Mouse (Mus musculus) myocyte (in vitro differentiated cells): ENCODE results near the gene Iqschfp. TPM values are rescaled to one million over a fixed set of nuclear protein-coding genes. Genes with fewer than 3 reads are reported as not detected.
A peak's percentile ranks its signal among the peaks of the same experiment; 100 is the strongest.

Experiments used
- H3K27me3 ChIP-seq: one replicate; pipeline ENCODE4 v1.6.1; 2011; ENCODE audit not compliant: control insufficient read depth, insufficient read depth, insufficient read length
- H3K36me3 ChIP-seq: one replicate; pipeline ENCODE4 v1.6.1; 2011; ENCODE audit not compliant: control insufficient read depth, insufficient read depth
- H3K4me2 ChIP-seq: one replicate; pipeline ENCODE4 v1.6.1; 2011; ENCODE audit warnings: low read depth, control low read depth
- H3K4me3 ChIP-seq: one replicate; pipeline ENCODE4 v1.5.1; 2011; ENCODE audit warnings: mild to moderate bottlenecking, control low read depth, moderate library complexity
- H3K79me2 ChIP-seq: one replicate; pipeline ENCODE4 v1.6.1; 2011; ENCODE audit not compliant: control insufficient read depth, insufficient read depth
- H3ac ChIP-seq: one replicate; pipeline ENCODE4 v1.6.1; 2011; ENCODE audit not compliant: control insufficient read depth, insufficient read length
- CEBPB ChIP-seq: IDR thresholded peaks from 2 replicates; pipeline ENCODE4 v1.6.1; 2011; ENCODE audit warnings: mild to moderate bottlenecking, moderate library complexity; ENCODE audit not compliant: poor library complexity, insufficient read depth, severe bottlenecking
- E2F4 ChIP-seq: IDR thresholded peaks from one replicate; pipeline ENCODE4 v1.6.1; 2011; ENCODE audit warnings: mild to moderate bottlenecking, control low read depth, moderate library complexity; ENCODE audit not compliant: insufficient read depth
- MAX ChIP-seq: IDR thresholded peaks from one replicate; pipeline ENCODE4 v1.6.1; 2011; ENCODE audit warnings: low read depth, mild to moderate bottlenecking, control low read depth
- MYOD1 ChIP-seq, 3 experiments: IDR thresholded peaks; one replicate each; pipeline ENCODE4 v1.6.1; 2011; ENCODE audit warnings: control low read depth in 2 of 3, low read depth in 2 of 3, mild to moderate bottlenecking in 2 of 3, moderate library complexity in 1 of 3; ENCODE audit not compliant: insufficient read length in 2 of 3, control insufficient read depth in 1 of 3
- MYOG ChIP-seq, 3 experiments: IDR thresholded peaks; one replicate each; pipeline ENCODE4 v1.6.1; 2011; ENCODE audit warnings: control low read depth in 2 of 3, low read depth in 2 of 3, mild to moderate bottlenecking in 2 of 3; ENCODE audit not compliant: insufficient read length in 2 of 3, control insufficient read depth in 1 of 3, insufficient read depth in 1 of 3
- POLR2A ChIP-seq: IDR thresholded peaks from one replicate; pipeline ENCODE4 v1.6.1; 2011; ENCODE audit warnings: low read depth, mild to moderate bottlenecking, control low read depth, moderate library complexity; ENCODE audit not compliant: insufficient read length
- POLR2AphosphoS2 ChIP-seq: IDR thresholded peaks from one replicate; pipeline ENCODE4 v1.6.1; 2011; ENCODE audit warnings: low read depth, control low read depth; ENCODE audit not compliant: insufficient read length
- REST ChIP-seq: IDR thresholded peaks from one replicate; pipeline ENCODE4 v1.6.1; 2011; ENCODE audit warnings: mild to moderate bottlenecking, control low read depth, moderate library complexity; ENCODE audit not compliant: insufficient read depth, insufficient read length
- SRF ChIP-seq: IDR thresholded peaks from one replicate; pipeline ENCODE4 v1.6.1; 2011; ENCODE audit warnings: low read depth; ENCODE audit not compliant: control insufficient read depth, insufficient read length
- TCF12 ChIP-seq: IDR thresholded peaks from one replicate; pipeline ENCODE4 v1.6.1; 2011; ENCODE audit warnings: mild to moderate bottlenecking, control low read depth; ENCODE audit not compliant: poor library complexity, insufficient read depth, severe bottlenecking
- TCF3 ChIP-seq: IDR thresholded peaks from one replicate; pipeline ENCODE4 v1.6.1; 2011; ENCODE audit warnings: low read depth, control low read depth; ENCODE audit not compliant: insufficient read length
- USF1 ChIP-seq: IDR thresholded peaks from one replicate; pipeline ENCODE4 v1.6.1; 2011; ENCODE audit warnings: low read depth, mild to moderate bottlenecking, control low read depth, moderate library complexity
- polyA plus RNA-seq: library from polyadenylated mRNA; unstranded; fragments of >200 nt; fragmentation: generic; extraction: Trizol; gene quantifications from one replicate; pipeline ENCODE4 v1.2.1, GENCODE M21; 2012; ENCODE audit warnings: missing spikeins

Gene Iqschfp
- polyA plus RNA-seq, 1 experiment, result not detected

DNA sequence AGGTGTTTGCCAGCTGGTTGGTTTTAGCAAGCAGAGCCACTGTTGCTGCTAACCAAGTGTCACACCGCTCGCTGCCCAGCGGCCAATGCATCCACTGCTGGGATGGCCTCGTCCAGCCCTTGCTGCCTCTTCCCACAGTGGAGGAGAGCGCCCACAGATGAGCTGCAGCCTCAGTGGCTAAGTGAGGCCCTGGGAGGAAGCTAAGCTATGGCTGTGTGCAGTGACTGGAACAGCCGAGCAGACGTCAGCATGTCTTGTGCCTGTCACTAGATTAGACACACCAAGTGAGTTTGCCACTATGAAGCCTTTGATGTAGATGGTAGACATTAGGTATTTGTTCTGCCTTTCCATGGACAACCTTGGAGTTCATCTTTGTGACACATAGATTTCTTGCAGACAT lies 652.8 kb downstream of the Iqschfp start:
- Histone ChIP-seq H3K27me3 (no peaks in the 10 kb centered on the region), H3K4me2 (no peak overlapping the region)

DNA sequence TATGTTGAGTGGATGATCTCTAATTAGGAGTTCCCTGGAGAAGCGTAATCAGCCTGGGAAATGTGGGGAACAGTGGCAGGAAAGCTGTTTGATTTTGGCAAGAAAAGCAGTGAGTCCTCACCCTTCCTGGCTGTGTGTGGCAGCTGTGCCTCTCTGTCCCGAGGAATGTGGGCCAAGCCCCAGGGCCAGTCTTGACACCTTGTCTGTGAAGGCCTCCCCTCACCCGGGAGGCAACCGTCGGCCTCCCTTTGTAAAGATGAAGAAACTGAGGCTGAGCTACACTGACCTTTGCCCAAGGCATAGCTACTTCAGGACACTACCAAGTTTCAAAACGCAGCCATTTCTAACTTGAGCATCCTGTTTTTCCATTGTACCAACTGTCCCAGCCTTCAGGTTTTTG lies 653.9 kb downstream of the Iqschfp start:
- Histone ChIP-seq H3K4me2 (no peak overlapping the region), H3K79me2 (peaks cover 44% of the 10 kb centered on the region), H3K27me3 (no peaks in the 10 kb centered on the region), H3K4me3 (no peak overlapping the region), H3K36me3 (no peaks in the 10 kb centered on the region), H3ac (no peak overlapping the region)
- peak in 1 of 3 experiments; percentile 22 for TF ChIP-seq MYOG (IDR thresholded peaks at IDR 0.05; ENCODE audit: control insufficient read depth in 1 of 3, insufficient read depth in 1 of 3, insufficient read length in 2 of 3, low read depth in 2 of 3)
- TF ChIP-seq MYOD1 (IDR thresholded peaks at IDR 0.05; ENCODE audit: control insufficient read depth in 1 of 3, insufficient read length in 2 of 3, low read depth in 2 of 3), result peak in 1 of 3 experiments; percentile 57
- no peak for TF ChIP-seq USF1

More for the DNA sequence above, 652.8 kb downstream of the Iqschfp start:
- Histone ChIP-seq H3ac (no peak overlapping the region), H3K4me3 (no peak overlapping the region), H3K79me2 (peaks cover 41% of the 10 kb centered on the region), H3K36me3 (no peaks in the 10 kb centered on the region)
- no peak for TF ChIP-seq USF1
- no peak for TF ChIP-seq SRF
- TF ChIP-seq REST, result no peak
- TF ChIP-seq POLR2AphosphoS2, result no peak
- no peak for TF ChIP-seq MYOD1 (IDR thresholded peaks at IDR 0.05; ENCODE audit: control insufficient read depth in 1 of 3, insufficient read length in 2 of 3, low read depth in 2 of 3)
- no peak for TF ChIP-seq CEBPB
- TF ChIP-seq TCF12, result no peak
- TF ChIP-seq POLR2A, result no peak
- TF ChIP-seq TCF3, result no peak
- no peak for TF ChIP-seq MYOG (IDR thresholded peaks at IDR 0.05; ENCODE audit: control insufficient read depth in 1 of 3, insufficient read depth in 1 of 3, insufficient read length in 2 of 3, low read depth in 2 of 3)
- TF ChIP-seq E2F4, result no peak

GRCm38 (mm10) chr3:68555087-68555662 lies 663.1 kb downstream of the Iqschfp start:
- TF ChIP-seq CEBPB (no peak), MYOG (IDR thresholded peaks at IDR 0.05; ENCODE audit: control insufficient read depth in 1 of 3, insufficient read depth in 1 of 3, insufficient read length in 2 of 3, low read depth in 2 of 3) (no peak), MAX (no peak), USF1 (no peak), REST (no peak), TCF3 (no peak), TCF12 (no peak), SRF (no peak), MYOD1 (IDR thresholded peaks at IDR 0.05; ENCODE audit: control insufficient read depth in 1 of 3, insufficient read length in 2 of 3, low read depth in 2 of 3) (no peak), POLR2A (no peak), E2F4 (no peak), POLR2AphosphoS2 (no peak)
- Histone ChIP-seq H3K27me3 (no peaks in the 10 kb centered on the region), H3ac (no peak overlapping the region), H3K4me3 (no peak overlapping the region), H3K36me3 (no peaks in the 10 kb centered on the region), H3K4me2 (no peak overlapping the region), H3K79me2 (peaks cover 34% of the 10 kb centered on the region)

DNA sequence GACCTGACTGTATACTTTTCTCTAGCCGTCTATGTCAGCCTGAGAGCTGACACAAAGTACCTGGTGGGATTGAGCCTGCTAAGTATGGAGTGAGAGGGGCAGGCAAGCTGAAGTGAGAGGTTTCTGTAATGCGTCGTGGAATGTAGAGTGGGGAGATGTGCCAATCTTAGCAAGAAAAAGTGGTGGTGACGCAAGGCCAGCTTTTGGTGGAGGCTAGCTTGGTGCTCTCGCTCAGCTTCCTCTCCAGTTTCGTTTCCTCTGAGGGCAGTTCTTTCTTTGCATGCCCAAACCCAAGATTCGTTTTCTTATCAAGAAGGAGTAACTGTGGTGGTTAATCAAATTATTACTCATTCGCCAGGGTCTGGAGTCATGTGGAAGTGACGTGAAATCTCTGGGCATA lies 664.9 kb downstream of the Iqschfp start:
- H3K27me3 ChIP-seq, result no peaks in the 10 kb centered on the region
- no peak overlapping the region for H3ac ChIP-seq
- H3K36me3 ChIP-seq, result no peaks in the 10 kb centered on the region
- H3K4me2 ChIP-seq, result no peak overlapping the region
- H3K4me3 ChIP-seq, result no peak overlapping the region
- TF ChIP-seq POLR2AphosphoS2, result no peak
- TF ChIP-seq REST, result no peak
- no peak for TF ChIP-seq USF1
- no peak for TF ChIP-seq TCF12
- TF ChIP-seq CEBPB, result no peak
- TF ChIP-seq POLR2A, result no peak
- no peak for TF ChIP-seq MYOG (IDR thresholded peaks at IDR 0.05; ENCODE audit: control insufficient read depth in 1 of 3, insufficient read depth in 1 of 3, insufficient read length in 2 of 3, low read depth in 2 of 3)
- H3K79me2 ChIP-seq, result peaks cover 18% of the 10 kb centered on the region

DNA sequence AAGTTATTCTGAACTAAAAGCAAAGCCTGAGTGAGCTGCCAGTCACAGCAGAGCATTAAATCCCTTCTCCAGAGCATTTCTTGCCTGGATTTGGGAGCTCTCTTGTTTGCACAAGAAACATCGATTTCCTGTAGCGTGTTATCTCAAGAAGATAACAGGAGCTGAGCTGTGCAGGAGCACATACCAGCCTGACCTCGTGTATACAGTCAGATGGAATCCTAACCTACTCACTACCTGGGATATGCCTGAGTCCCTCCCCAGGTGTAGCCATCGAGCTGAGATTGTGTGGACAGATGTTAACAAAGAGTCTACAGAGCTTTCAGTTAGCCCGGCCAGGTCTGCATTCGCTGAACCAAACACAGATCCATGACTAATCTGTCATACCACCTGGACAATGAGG lies 666.7 kb downstream of the Iqschfp start:
- Histone ChIP-seq H3K27me3 (no peaks in the 10 kb centered on the region), H3K36me3 (no peaks in the 10 kb centered on the region), H3ac (no peak overlapping the region), H3K4me3 (no peak overlapping the region), H3K4me2 (no peak overlapping the region), H3K79me2 (peaks cover 4% of the 10 kb centered on the region)
- TF ChIP-seq TCF3, result no peak
- no peak for TF ChIP-seq REST
- TF ChIP-seq POLR2AphosphoS2, result no peak
- TF ChIP-seq SRF, result no peak
- no peak for TF ChIP-seq E2F4
- TF ChIP-seq USF1, result no peak
- TF ChIP-seq MAX, result no peak
- no peak for TF ChIP-seq MYOD1 (IDR thresholded peaks at IDR 0.05; ENCODE audit: control insufficient read depth in 1 of 3, insufficient read length in 2 of 3, low read depth in 2 of 3)
- no peak for TF ChIP-seq MYOG (IDR thresholded peaks at IDR 0.05; ENCODE audit: control insufficient read depth in 1 of 3, insufficient read depth in 1 of 3, insufficient read length in 2 of 3, low read depth in 2 of 3)
- no peak for TF ChIP-seq POLR2A
